Mouse (Mus musculus): ENCODE results near the gene Fcrlb. TPM values are rescaled to one million over a fixed set of nuclear protein-coding genes. Genes with fewer than 3 reads are reported as not detected.

Fcrlb gene
- polyA plus RNA-seq, 1 experiment: 1.9 TPM

DNA sequence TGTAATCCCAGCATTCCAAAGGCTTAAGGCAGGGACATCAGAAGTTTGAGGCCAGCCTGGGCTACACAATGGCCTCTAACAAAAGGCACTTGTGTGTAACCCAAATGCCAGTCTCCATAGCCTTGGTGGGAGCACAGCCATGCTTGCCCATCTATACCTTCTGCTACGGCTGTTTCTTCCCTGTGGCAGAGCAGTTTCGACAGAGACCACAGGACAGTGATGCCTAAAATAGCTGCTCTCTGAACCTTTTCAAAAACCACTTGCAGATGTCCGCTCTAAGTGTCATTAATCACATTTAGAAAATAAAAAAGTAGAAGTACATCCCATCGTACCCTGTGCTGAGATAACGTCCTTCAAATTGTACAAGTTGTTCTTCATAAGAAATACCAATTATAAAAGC, 47.3 kb downstream of the Fcrlb start:
- 83% methylated on average over 5 of the region's 5 CpGs for WGBS

DNA sequence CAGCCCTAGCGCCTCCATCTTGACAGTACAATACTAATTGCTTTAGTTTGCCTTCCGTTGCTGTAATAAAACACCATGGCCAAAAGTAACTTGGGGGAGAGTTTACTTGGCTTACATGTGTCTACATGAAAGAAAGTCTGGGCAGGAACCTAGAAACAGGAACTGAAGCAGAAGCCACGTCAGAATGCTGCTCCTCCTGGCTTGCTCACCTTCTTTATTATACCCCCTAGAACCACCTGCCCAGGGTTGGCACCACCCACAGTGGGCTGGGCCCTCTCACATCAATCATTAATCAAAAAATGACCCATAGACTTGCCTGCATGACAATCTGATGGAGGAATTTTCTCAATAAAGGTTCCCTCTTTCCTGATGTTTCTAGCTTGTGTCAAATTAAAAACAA, 48.0 kb downstream of the Fcrlb start:
- no peaks in the 10 kb centered on the region; the same call in none of the 2 replicates for H3K4me1 ChIP-seq (ENCODE audit: control insufficient read depth, insufficient read depth, low read length)
- no peak overlapping the region for H3K27ac ChIP-seq (ENCODE audit: insufficient read depth, low read length)
- H3K4me3 ChIP-seq (replicated peaks; ENCODE audit: insufficient read depth, low read depth, low read length): no peak overlapping the region
- H3K27me3 ChIP-seq (ENCODE audit: control insufficient read depth, insufficient read depth, low read length): no peaks in the 10 kb centered on the region
- WGBS: 82% methylated on average over 3 of the region's 3 CpGs
- no peak for TF ChIP-seq CTCF (IDR thresholded peaks at IDR 0.05; ENCODE audit: borderline replicate concordance, insufficient read depth, low read depth, low read length)
- no peak for TF ChIP-seq POLR2A (IDR thresholded peaks at IDR 0.05; ENCODE audit: borderline replicate concordance, insufficient read depth, low read length)
- DNase-seq: no peak

More for the DNA sequence above, 47.3 kb downstream of the Fcrlb start:
- TF ChIP-seq CTCF (IDR thresholded peaks at IDR 0.05; ENCODE audit: borderline replicate concordance, insufficient read depth, low read depth, low read length) (no peak), POLR2A (IDR thresholded peaks at IDR 0.05; ENCODE audit: borderline replicate concordance, insufficient read depth, low read length) (no peak)
- no peaks in the 10 kb centered on the region for H3K27me3 ChIP-seq (ENCODE audit: control insufficient read depth, insufficient read depth, low read length)
- no peak overlapping the region for H3K4me3 ChIP-seq (replicated peaks; ENCODE audit: insufficient read depth, low read depth, low read length)
- no peak overlapping the region for H3K27ac ChIP-seq (ENCODE audit: insufficient read depth, low read length)
- no peak for DNase-seq
- H3K4me1 ChIP-seq (ENCODE audit: control insufficient read depth, insufficient read depth, low read length): no peaks in the 10 kb centered on the region; the same call in none of the 2 replicates

GRCm38 (mm10) chr1:170864234-170864633, 48.5 kb downstream of the Fcrlb start:
- Histone ChIP-seq H3K4me3 (replicated peaks; ENCODE audit: insufficient read depth, low read depth, low read length) (no peak overlapping the region), H3K27me3 (ENCODE audit: control insufficient read depth, insufficient read depth, low read length) (no peaks in the 10 kb centered on the region), H3K27ac (ENCODE audit: insufficient read depth, low read length) (no peak overlapping the region), H3K4me1 (ENCODE audit: control insufficient read depth, insufficient read depth, low read length) (no peaks in the 10 kb centered on the region; the same call in none of the 2 replicates)
- TF ChIP-seq CTCF (IDR thresholded peaks at IDR 0.05; ENCODE audit: borderline replicate concordance, insufficient read depth, low read depth, low read length) (no peak), POLR2A (IDR thresholded peaks at IDR 0.05; ENCODE audit: borderline replicate concordance, insufficient read depth, low read length) (no peak)
- no peak for DNase-seq

DNA sequence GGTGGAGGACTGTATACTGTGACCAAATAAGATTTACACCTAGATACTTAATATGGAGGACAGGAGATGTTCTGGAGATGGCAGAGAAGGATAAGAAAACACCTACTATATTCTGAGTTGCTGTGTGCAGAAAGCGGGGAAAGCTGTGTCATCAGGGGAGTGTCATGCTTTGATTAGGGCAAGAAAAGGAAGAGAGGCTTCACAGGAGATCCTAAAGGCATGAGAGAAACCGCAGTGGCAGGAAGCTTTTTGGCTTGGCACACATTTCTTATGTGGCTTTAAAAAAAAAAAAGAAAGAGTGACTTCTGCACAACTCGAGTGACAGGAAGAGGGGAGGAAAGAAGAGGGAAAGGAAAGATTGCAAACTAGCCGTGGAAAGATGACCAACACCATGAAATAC, 49.7 kb downstream of the Fcrlb start:
- no peak overlapping the region for H3K4me3 ChIP-seq (replicated peaks; ENCODE audit: insufficient read depth, low read depth, low read length)
- H3K27ac ChIP-seq (ENCODE audit: insufficient read depth, low read length): no peak overlapping the region
- H3K4me1 ChIP-seq (ENCODE audit: control insufficient read depth, insufficient read depth, low read length): no peaks in the 10 kb centered on the region; the same call in none of the 2 replicates
- no peak for DNase-seq
- WGBS: 60% methylated on average over 4 of the region's 4 CpGs
- no peak for TF ChIP-seq CTCF (IDR thresholded peaks at IDR 0.05; ENCODE audit: borderline replicate concordance, insufficient read depth, low read depth, low read length)
- no peak for TF ChIP-seq POLR2A (IDR thresholded peaks at IDR 0.05; ENCODE audit: borderline replicate concordance, insufficient read depth, low read length)
- no peaks in the 10 kb centered on the region for H3K27me3 ChIP-seq (ENCODE audit: control insufficient read depth, insufficient read depth, low read length)

- no peaks in the 10 kb centered on the region for H3K27me3 ChIP-seq (ENCODE audit: control insufficient read depth, insufficient read depth, low read length)
- H3K4me3 ChIP-seq (replicated peaks; ENCODE audit: insufficient read depth, low read depth, low read length): no peak overlapping the region
- no peak for TF ChIP-seq CTCF (IDR thresholded peaks at IDR 0.05; ENCODE audit: borderline replicate concordance, insufficient read depth, low read depth, low read length)
- DNase-seq: no peak
- no peaks in the 10 kb centered on the region; the same call in none of the 2 replicates for H3K4me1 ChIP-seq (ENCODE audit: control insufficient read depth, insufficient read depth, low read length)
- H3K27ac ChIP-seq (ENCODE audit: insufficient read depth, low read length): no peak overlapping the region
- 87% methylated on average over 3 of the region's 3 CpGs for WGBS
These were observed 50.4 kb downstream of the Fcrlb start for GRCm38 (mm10) chr1:170862435-170862717.

DNA sequence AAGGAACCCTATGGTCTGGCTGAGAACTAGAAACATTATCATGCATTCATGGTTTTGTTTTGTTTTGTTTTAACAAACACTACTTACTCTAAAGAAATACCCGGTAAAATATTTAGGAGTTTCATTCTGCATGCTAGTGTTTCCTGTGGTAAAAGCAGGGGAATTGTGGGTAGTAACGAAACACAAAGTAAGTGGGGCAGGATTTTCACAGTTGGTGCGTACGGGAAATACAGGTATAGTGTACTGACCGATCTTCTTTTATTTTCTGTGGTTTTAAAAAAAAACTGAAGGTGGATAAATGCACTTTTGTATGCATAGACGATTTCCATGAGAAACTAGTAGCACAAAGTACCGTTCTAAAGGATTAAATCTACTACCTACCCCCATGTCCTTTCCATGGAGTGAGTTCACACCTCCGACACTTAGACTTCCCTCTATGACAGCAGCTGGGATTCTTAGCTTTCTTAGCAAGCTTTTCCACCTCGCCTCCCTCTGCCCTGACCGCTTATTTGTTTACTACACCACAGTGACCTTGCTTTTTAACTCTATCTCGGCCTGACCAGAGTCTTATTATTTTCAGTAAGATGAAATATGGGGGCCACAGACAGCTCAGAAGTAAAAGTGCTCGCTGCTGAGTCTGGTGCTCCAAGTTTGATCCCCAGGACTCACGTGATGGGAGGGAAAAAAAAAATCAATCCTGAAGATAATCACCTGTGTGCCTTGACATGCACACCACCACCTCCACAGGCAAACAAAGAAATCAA, 50.9 kb downstream of the Fcrlb start:
- no peaks in the 10 kb centered on the region; the same call in none of the 2 replicates for H3K4me1 ChIP-seq (ENCODE audit: control insufficient read depth, insufficient read depth, low read length)
- no peak overlapping the region for H3K4me3 ChIP-seq (replicated peaks; ENCODE audit: insufficient read depth, low read depth, low read length)
- no peaks in the 10 kb centered on the region for H3K27me3 ChIP-seq (ENCODE audit: control insufficient read depth, insufficient read depth, low read length)
- no peak for DNase-seq
- H3K27ac ChIP-seq (ENCODE audit: insufficient read depth, low read length): no peak overlapping the region
- WGBS: 86% methylated on average over 13 of the region's 13 CpGs
- TF ChIP-seq POLR2A (IDR thresholded peaks at IDR 0.05; ENCODE audit: borderline replicate concordance, insufficient read depth, low read length): no peak
- no peak for TF ChIP-seq CTCF (IDR thresholded peaks at IDR 0.05; ENCODE audit: borderline replicate concordance, insufficient read depth, low read depth, low read length)

DNA sequence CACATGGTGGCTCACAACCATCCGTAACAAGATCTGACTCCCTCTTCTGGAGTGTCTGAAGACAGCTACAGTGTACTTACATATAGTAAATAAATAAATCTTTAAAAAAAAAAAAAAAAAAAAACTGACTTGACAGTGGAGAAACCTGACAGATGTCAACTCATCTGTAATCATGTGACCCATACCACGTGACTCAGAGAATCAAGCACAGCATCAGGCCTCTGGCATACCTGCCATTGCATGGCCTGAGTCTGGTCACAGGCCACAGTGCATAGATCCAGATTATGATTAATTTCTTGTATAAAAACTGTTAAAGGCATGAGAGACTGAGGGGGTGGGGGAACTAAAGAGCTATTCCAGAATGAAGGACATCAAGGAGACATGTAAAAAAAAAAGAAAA, 53.9 kb downstream of the Fcrlb start:
- H3K27me3 ChIP-seq (ENCODE audit: control insufficient read depth, insufficient read depth, low read length): no peaks in the 10 kb centered on the region
- 76% methylated on average over 2 of the region's 2 CpGs for WGBS

DNA sequence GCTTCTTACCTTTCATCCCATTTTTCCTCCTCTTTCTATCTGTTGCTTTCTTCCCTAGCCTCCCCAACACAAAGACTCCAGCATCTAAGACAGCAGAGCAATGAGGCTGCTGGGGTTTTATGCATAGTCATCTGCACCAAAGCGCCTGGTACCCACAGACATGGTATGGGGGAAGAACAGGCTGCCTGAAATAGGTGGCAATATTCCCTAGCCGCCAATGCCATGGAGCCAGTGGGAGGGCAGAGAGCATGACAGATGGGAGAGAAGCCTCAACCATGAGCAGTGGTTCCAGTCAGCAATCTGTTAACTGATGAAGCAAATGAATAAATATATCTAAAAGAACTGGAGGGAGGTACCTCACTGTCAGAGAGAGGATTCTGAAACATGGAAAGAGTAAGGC, 55.4 kb downstream of the Fcrlb start:
- no peak overlapping the region for H3K27ac ChIP-seq (ENCODE audit: insufficient read depth, low read length)
- peak; percentile 39 to 57 for DNase-seq
- 15% methylated on average over 2 of the region's 2 CpGs for whole genome bisulfite sequencing
- no peaks in the 10 kb centered on the region; the same call in 1 of the 2 replicates for H3K4me1 ChIP-seq (ENCODE audit: control insufficient read depth, insufficient read depth, low read length)
- no peak for TF ChIP-seq CTCF (IDR thresholded peaks at IDR 0.05; ENCODE audit: borderline replicate concordance, insufficient read depth, low read depth, low read length)
- TF ChIP-seq POLR2A (IDR thresholded peaks at IDR 0.05; ENCODE audit: borderline replicate concordance, insufficient read depth, low read length): no peak
- H3K27me3 ChIP-seq (ENCODE audit: control insufficient read depth, insufficient read depth, low read length): no peaks in the 10 kb centered on the region
- H3K4me3 ChIP-seq (replicated peaks; ENCODE audit: insufficient read depth, low read depth, low read length): no peak overlapping the region

More for the DNA sequence above, 53.9 kb downstream of the Fcrlb start:
- DNase-seq: no peak
- Histone ChIP-seq H3K27ac (ENCODE audit: insufficient read depth, low read length) (no peak overlapping the region), H3K4me3 (replicated peaks; ENCODE audit: insufficient read depth, low read depth, low read length) (no peak overlapping the region), H3K4me1 (ENCODE audit: control insufficient read depth, insufficient read depth, low read length) (no peaks in the 10 kb centered on the region; the same call in 1 of the 2 replicates)
- no peak for TF ChIP-seq POLR2A (IDR thresholded peaks at IDR 0.05; ENCODE audit: borderline replicate concordance, insufficient read depth, low read length)
- TF ChIP-seq CTCF (IDR thresholded peaks at IDR 0.05; ENCODE audit: borderline replicate concordance, insufficient read depth, low read depth, low read length): no peak

Other genes with a start within 250 kb of the Fcrlb start
- 19.1 and 20.6 TPM in 2 replicates for gene Atf6, start 45.2 kb downstream of the Fcrlb start, polyA plus RNA-seq (2012; rRNA removed)
- 0.93 and 1.2 TPM in 2 replicates for gene Gm26620, start 27.9 kb downstream of the Fcrlb start, polyA plus RNA-seq (2012; rRNA removed)
- 32.4 and 33.4 TPM in 2 replicates for gene Dusp12, start 27.4 kb downstream of the Fcrlb start, polyA plus RNA-seq (2012; rRNA removed)
- gene Fcrla, start 14.6 kb upstream of the Fcrlb start, polyA plus RNA-seq (2012; rRNA removed): 0.19 and 0.23 TPM in 2 replicates
- 2.0 and 2.4 TPM in 2 replicates for gene Fcgr2b, start 63.6 kb upstream of the Fcrlb start, polyA plus RNA-seq (2012; rRNA removed)
- gene Fcgr4, start 106.0 kb upstream of the Fcrlb start, polyA plus RNA-seq (2012; rRNA removed): 0.18 and 0.22 TPM in 2 replicates
- 5.2 and 6.0 TPM in 2 replicates for gene Fcgr3, start 152.0 kb upstream of the Fcrlb start, polyA plus RNA-seq (2012; rRNA removed)
- 5.6 and 8.0 TPM in 2 replicates for gene Cfap126, start 201.0 kb upstream of the Fcrlb start, polyA plus RNA-seq (2012; rRNA removed)
- 302 and 305 TPM in 2 replicates for gene Sdhc, start 237.7 kb upstream of the Fcrlb start, polyA plus RNA-seq (2012; rRNA removed)
- gene Mpz, start 237.8 kb upstream of the Fcrlb start, polyA plus RNA-seq (2012; rRNA removed): 0.16 and 0.34 TPM in 2 replicates

All from cerebellum, adult 2 months (tissue).